Comparison of ENCODE assay signal across 8 mouse cellular contexts in the genomic region with DNA sequence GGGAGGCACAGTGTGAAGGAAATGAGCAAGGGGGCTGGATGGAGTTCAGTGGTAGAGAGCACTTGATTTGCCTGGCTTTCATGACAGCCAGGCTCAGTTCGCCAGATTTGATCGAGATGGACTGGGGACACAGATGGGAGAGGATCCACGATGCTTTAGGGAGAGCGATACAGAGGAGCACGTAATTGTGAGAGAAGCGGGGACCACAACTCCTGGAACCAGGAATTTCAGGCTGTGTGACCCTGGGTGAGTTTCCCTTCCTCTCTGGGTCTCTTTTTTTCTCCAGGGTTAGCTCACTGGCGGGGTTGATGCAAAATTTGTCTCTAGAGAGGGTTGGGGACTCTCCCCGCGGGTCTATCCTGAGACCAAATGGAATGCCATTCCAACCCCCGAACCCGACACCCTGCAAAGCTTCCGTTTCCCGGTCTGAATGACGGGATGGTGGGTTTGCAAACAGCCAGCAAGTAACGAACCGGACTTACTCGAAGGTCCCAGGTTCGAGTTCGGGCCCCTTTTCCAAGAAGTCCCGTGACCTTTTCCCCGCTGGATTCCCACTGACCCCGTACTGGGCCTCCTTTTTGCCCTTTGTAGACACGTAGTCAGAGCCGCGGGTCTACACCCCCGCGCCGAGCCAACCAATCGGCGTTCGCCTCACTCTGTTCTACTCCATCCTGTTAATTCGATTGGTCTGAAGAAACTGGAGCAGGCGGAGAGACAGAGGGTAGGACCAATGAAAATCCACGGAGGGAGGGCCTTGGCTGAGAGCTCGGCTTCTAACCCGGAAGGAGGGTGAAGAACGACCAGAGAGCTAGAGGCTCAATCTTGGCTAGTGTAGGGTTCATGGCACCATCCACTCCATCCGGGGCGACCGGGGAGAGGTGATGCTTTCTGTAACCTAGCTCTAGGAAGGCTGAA. TPM values are rescaled to one million over a fixed set of nuclear protein-coding genes. Genes with fewer than 3 reads are reported as not detected.
DNase-seq lines count a peak whose midpoint lies in the region; ATAC-seq lines count a peak whose summit lies in the region.

No protein-coding gene starts in this region.

- H3K4me1 ChIP-seq in hindbrain, embryonic 12.5 days: peaks cover 12% of the 10 kb centered on the region

- no peaks in the 10 kb centered on the region for H3K27me3 ChIP-seq in hindbrain, embryonic 12.5 days

- no peaks in the 10 kb centered on the region for H3K9me3 ChIP-seq in hindbrain, embryonic 12.5 days (replicated peaks)

- peak overlapping the region; percentile 83 for H3K27ac ChIP-seq in hindbrain, embryonic 12.5 days

- peak; percentile 100 for ATAC-seq in hindbrain, embryonic 12.5 days (ENCODE audit: low FRiP score)

- no peaks in the 10 kb centered on the region for H3K36me3 ChIP-seq in hindbrain, embryonic 12.5 days

- 4% methylated on average over 40 of the region's 40 CpGs for WGBS in hindbrain, embryonic 12.5 days

- peak; percentile 92 for DNase-seq in NIH3T3 (ENCODE audit: low read depth)
- peak; percentile 98 for DNase-seq in cerebellum, postnatal 10 days
- DNase-seq in frontal cortex, postnatal 10 days (ENCODE audit: low spot score in 2 of 2): peak; percentile 93 to 96
- DNase-seq in layer of hippocampus, postnatal 14 days (ENCODE audit: low spot score in 2 of 2): peak; percentile 95 to 97
- peak; percentile 96 for DNase-seq in lung, postnatal 14 days
- DNase-seq in retina, adult 2 months (ENCODE audit: low read depth, low spot score): peak; percentile 90
- DNase-seq in thymus, postnatal 36 days: peak; percentile 93 to 95

- peak overlapping the region; percentile 69 for H3K9ac ChIP-seq in hindbrain, embryonic 12.5 days

- peak overlapping the region; percentile 56 for H3K4me3 ChIP-seq in hindbrain, embryonic 12.5 days

- H3K4me2 ChIP-seq in hindbrain, embryonic 12.5 days (replicated peaks): peak overlapping the region; percentile 61

RNA-seq across cellular contexts. Expression of gene Isoc2b, which starts 4.2 kb away (rescaled TPM):
- 5.1 and 7.0 TPM in 2 replicates for polyA plus RNA-seq in hindbrain, embryonic 12.5 days (2016; fragmentation: Nextera tagmentation; extraction: Ambion mirVana)
- 1 to 10 TPM; 3.2 to 5.5 TPM for total RNA-seq in layer of hippocampus, postnatal 14 days (2021)

RNA-seq across cellular contexts. Expression of gene Isoc2a, which starts 11.1 kb away (rescaled TPM):
- polyA plus RNA-seq in hindbrain, embryonic 12.5 days (2016; fragmentation: Nextera tagmentation; extraction: Ambion mirVana): 0.88 and 1.2 TPM in 2 replicates
- total RNA-seq in layer of hippocampus, postnatal 14 days (2021): 1 to 10 TPM; 8.9 to 9.8 TPM

RNA-seq across cellular contexts. Expression of gene Shisa7, which starts 21.3 kb away (rescaled TPM):
- polyA plus RNA-seq in hindbrain, embryonic 12.5 days (2016; fragmentation: Nextera tagmentation; extraction: Ambion mirVana): 5.3 and 6.7 TPM in 2 replicates
- 100 to 1,000 TPM; 134 to 137 TPM for total RNA-seq in layer of hippocampus, postnatal 14 days (2021)

RNA-seq across cellular contexts. Expression of gene Gm36210, which starts 40.5 kb away (rescaled TPM):
- polyA plus RNA-seq in hindbrain, embryonic 12.5 days (2016; fragmentation: Nextera tagmentation; extraction: Ambion mirVana): not detected in 2 replicates
- total RNA-seq in layer of hippocampus, postnatal 14 days (2021): under 1 TPM; 0.41 to 0.44 TPM

RNA-seq across cellular contexts. Expression of gene Zfp628, which starts 49.2 kb away (rescaled TPM):
- 4.3 and 4.8 TPM in 2 replicates for polyA plus RNA-seq in hindbrain, embryonic 12.5 days (2016; fragmentation: Nextera tagmentation; extraction: Ambion mirVana)
- total RNA-seq in layer of hippocampus, postnatal 14 days (2021): 10 to 100 TPM; 11.5 to 14.6 TPM

Comparison
In these comparisons a context has a peak if more than half of its experiments do, and no peak if none do; other contexts are left out.
1. Peak in every context shown above with its lines: DNase-seq, ATAC-seq, H3K4me3 ChIP-seq and H3K27ac ChIP-seq.